Mouse (Mus musculus) spleen, adult 2 months (tissue): ENCODE data around the gene Tpmt. TPM values are rescaled to one million over a fixed set of nuclear protein-coding genes. Genes with fewer than 3 reads are reported as not detected.

Experiments
- DNase-seq, 2 experiments: peaks; one replicate each; pipeline versions ENCODE4 v3.0.0 to v3.0.0-alpha.2; 2012 to 2021; ENCODE audit warnings: low spot score in 2 of 2, low read depth in 1 of 2
- H3K27ac ChIP-seq: fragments of 200-500 bp; 2 replicates; pipeline ENCODE4 v1.5.1; 2012; ENCODE audit warnings: low read length, inconsistent platforms; ENCODE audit not compliant: insufficient read depth
- H3K27me3 ChIP-seq: fragments of 200-500 bp; 2 replicates; pipeline ENCODE4 v1.6.1; 2012; ENCODE audit warnings: mild to moderate bottlenecking, moderate library complexity, low read length, inconsistent platforms; ENCODE audit not compliant: control insufficient read depth, insufficient read depth
- H3K36me3 ChIP-seq: fragments of 200-500 bp; 2 replicates; pipeline ENCODE4 v1.6.1; 2012; ENCODE audit warnings: mild to moderate bottlenecking, low read length, inconsistent platforms; ENCODE audit not compliant: control insufficient read depth, insufficient read depth
- H3K4me1 ChIP-seq: fragments of 200-500 bp; 2 replicates; pipeline ENCODE4 v1.6.1; 2011; ENCODE audit warnings: inconsistent platforms; ENCODE audit not compliant: control insufficient read depth, insufficient read depth, insufficient read length
- H3K4me3 ChIP-seq: fragments of 200-500 bp; 2 replicates; pipeline ENCODE4 v1.5.1; 2011; ENCODE audit warnings: mild to moderate bottlenecking, inconsistent platforms; ENCODE audit not compliant: insufficient read depth, insufficient read length; ENCODE audit errors: extremely low read depth
- CTCF ChIP-seq: fragments of 200-500 bp; IDR thresholded peaks from 2 replicates; pipeline ENCODE4 v1.5.1; 2011; ENCODE audit warnings: mild to moderate bottlenecking, inconsistent platforms; ENCODE audit not compliant: insufficient read depth, insufficient read length, insufficient replicate concordance; ENCODE audit errors: extremely low read depth
- POLR2A ChIP-seq: fragments of 200-500 bp; IDR thresholded peaks from 2 replicates; pipeline ENCODE4 v1.6.1; 2011; ENCODE audit warnings: low read depth, low read length, inconsistent platforms
- WGBS: fragments of 180-500 bp; shearing (Covaris S2); methylation state at CpG from one replicate; pipeline ENCODE4 v1.1.7; 2018; 5-methylcytosine and 5-hydroxymethylcytosine counted together
- polyA plus RNA-seq: library from polyadenylated mRNA; depleted of rRNA; stranded (reverse); fragments of >200 nt; gene quantifications from 2 replicates; pipeline ENCODE4 v1.2.3, GENCODE M21; 2012

Gene Tpmt
- polyA plus RNA-seq, 1 experiment: 0.57 TPM

GRCm38 (mm10) chr13:47062756-47063155, 18.2 kb upstream of the Tpmt start:
- no peak overlapping the region for H3K4me3 ChIP-seq
- no peaks in the 10 kb centered on the region for H3K27me3 ChIP-seq
- no peak overlapping the region for H3K27ac ChIP-seq
- DNase-seq: no peak
- H3K4me1 ChIP-seq: no peaks in the 10 kb centered on the region
- WGBS: 97% methylated on average over 17 of the region's 17 CpGs
- peaks cover 29% of the 10 kb centered on the region for H3K36me3 ChIP-seq
- no peak for TF ChIP-seq CTCF
- no peak for TF ChIP-seq POLR2A

- WGBS: 66% methylated on average over 5 of the region's 5 CpGs
- Histone ChIP-seq H3K4me1 (no peaks in the 10 kb centered on the region), H3K4me3 (no peak overlapping the region), H3K27me3 (no peaks in the 10 kb centered on the region), H3K27ac (no peak overlapping the region), H3K36me3 (peaks cover 22% of the 10 kb centered on the region)
- TF ChIP-seq POLR2A: no peak
- DNase-seq: no peak
Measured at GRCm38 (mm10) chr13:47056781-47057180, 12.2 kb upstream of the Tpmt start.

- H3K27ac ChIP-seq: no peak overlapping the region
- H3K4me3 ChIP-seq: no peak overlapping the region
- H3K27me3 ChIP-seq: no peaks in the 10 kb centered on the region
- peaks cover 24% of the 10 kb centered on the region for H3K36me3 ChIP-seq
- TF ChIP-seq POLR2A: no peak
- no peak for TF ChIP-seq CTCF
- 33% methylated on average over 11 of the region's 11 CpGs for WGBS
- no peak for DNase-seq
- no peaks in the 10 kb centered on the region for H3K4me1 ChIP-seq
Measured at GRCm38 (mm10) chr13:47056126-47056525, 11.6 kb upstream of the Tpmt start.

GRCm38 (mm10) chr13:47053971-47054370, 9.4 kb upstream of the Tpmt start:
- H3K4me3 ChIP-seq: no peak overlapping the region
- WGBS: 85% methylated on average over 10 of the region's 10 CpGs
- no peaks in the 10 kb centered on the region for H3K27me3 ChIP-seq
- TF ChIP-seq POLR2A (no peak), CTCF (no peak)
- H3K4me1 ChIP-seq: no peaks in the 10 kb centered on the region
- peaks cover 16% of the 10 kb centered on the region for H3K36me3 ChIP-seq
- H3K27ac ChIP-seq: no peak overlapping the region
- DNase-seq: no peak

- no peak overlapping the region for H3K4me3 ChIP-seq
- WGBS: 89% methylated on average over 4 of the region's 4 CpGs
- no peaks in the 10 kb centered on the region for H3K27me3 ChIP-seq
- TF ChIP-seq CTCF (no peak), POLR2A (no peak)
- H3K36me3 ChIP-seq: peaks cover 14% of the 10 kb centered on the region
- no peaks in the 10 kb centered on the region for H3K4me1 ChIP-seq
- no peak for DNase-seq
- H3K27ac ChIP-seq: no peak overlapping the region
Measured at GRCm38 (mm10) chr13:47050009-47050408, 5.5 kb upstream of the Tpmt start.

- TF ChIP-seq CTCF: no peak
- no peak overlapping the region for H3K4me3 ChIP-seq
- 96% methylated on average over 4 of the region's 4 CpGs for WGBS
- peaks cover 9% of the 10 kb centered on the region for H3K36me3 ChIP-seq
- DNase-seq: no peak
- no peak overlapping the region for H3K27ac ChIP-seq
- 0 out of 2 replicates have a peak, but pooled peaks cover 3% of the 10 kb centered on the region for H3K27me3 ChIP-seq
- peaks cover 5% of the 10 kb centered on the region for H3K4me1 ChIP-seq
Measured at GRCm38 (mm10) chr13:47047996-47048395, 3.5 kb upstream of the Tpmt start.

- Histone ChIP-seq H3K4me3 (peak overlapping the region; percentile 92), H3K27ac (peak overlapping the region; percentile 66), H3K4me1 (peaks cover 5% of the 10 kb centered on the region), H3K27me3 (0 out of 2 replicates have a peak, but pooled peaks cover 3% of the 10 kb centered on the region), H3K36me3 (no peaks in the 10 kb centered on the region)
- no peak for TF ChIP-seq POLR2A
- no peak for TF ChIP-seq CTCF
- 4% methylated on average over 37 of the region's 45 CpGs for WGBS
- peak in 1 of 2 experiments; percentile 25 for DNase-seq
Measured at GRCm38 (mm10) chr13:47043833-47044616, 512 bp downstream of the Tpmt start.
